Mouse (Mus musculus) lung, postnatal 0 days (tissue): ENCODE measurements around the gene Gabbr2.

Experiments used
- CTCF ChIP-seq: IDR thresholded peaks from 2 replicates; pipeline ENCODE4 v1.5.1; 2016; ENCODE audit warnings: antibody characterized with exemption, mild to moderate bottlenecking
- EP300 ChIP-seq: IDR thresholded peaks from 2 replicates; pipeline ENCODE4 v1.6.1; 2016; ENCODE audit warnings: antibody characterized with exemption, mild to moderate bottlenecking, control low read depth

- TF ChIP-seq CTCF (peak; percentile 80), EP300 (no peak)
Observed at GRCm38 (mm10) chr4:47020563-47020962, 28.9 kb upstream of the Gabbr2 start.
